Mouse (Mus musculus) adrenal gland, adult 8-10 months (tissue): ENCODE data around the gene Mocs2. TPM values are rescaled to one million over a fixed set of nuclear protein-coding genes. Genes with fewer than 3 reads are reported as not detected.

Experiments used
- DNase-seq: peaks from one replicate; pipeline ENCODE4 v3.0.0; 2022
- total RNA-seq, 4 experiments: library from RNA; stranded (reverse); gene quantifications; 2 replicates each; pipeline ENCODE4 v1.2.4; 2022

The Mocs2 gene
- total RNA-seq, 4 experiments from 2014 or later = 131 to 185 (median 157) TPM

DNA sequence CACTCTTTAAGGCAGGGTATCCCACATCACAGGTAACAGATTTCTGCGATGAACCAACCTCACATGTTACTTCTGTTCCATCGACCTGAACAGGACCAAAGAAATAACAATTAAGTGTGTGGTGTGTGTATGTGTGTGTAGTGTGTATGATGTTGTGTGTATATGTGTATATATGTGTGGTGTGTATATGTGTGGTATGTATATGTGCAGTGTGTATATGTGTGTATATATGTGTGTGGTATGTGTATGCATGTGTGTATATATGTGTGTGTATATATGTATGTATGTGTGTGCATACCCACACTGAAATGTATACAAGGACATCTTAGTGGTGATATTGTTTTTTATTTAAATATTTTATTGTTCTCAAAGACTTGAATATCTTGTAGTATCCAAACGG is 36.4 kb downstream of the Mocs2 start:
- DNase-seq = no peak

- DNase-seq = no peak
Measured at GRCm38 (mm10) chr13:114855573-114856268, 37.7 kb downstream of the Mocs2 start.

GRCm38 (mm10) chr13:114856269-114856627 is 38.2 kb downstream of the Mocs2 start:
- DNase-seq = no peak

DNA sequence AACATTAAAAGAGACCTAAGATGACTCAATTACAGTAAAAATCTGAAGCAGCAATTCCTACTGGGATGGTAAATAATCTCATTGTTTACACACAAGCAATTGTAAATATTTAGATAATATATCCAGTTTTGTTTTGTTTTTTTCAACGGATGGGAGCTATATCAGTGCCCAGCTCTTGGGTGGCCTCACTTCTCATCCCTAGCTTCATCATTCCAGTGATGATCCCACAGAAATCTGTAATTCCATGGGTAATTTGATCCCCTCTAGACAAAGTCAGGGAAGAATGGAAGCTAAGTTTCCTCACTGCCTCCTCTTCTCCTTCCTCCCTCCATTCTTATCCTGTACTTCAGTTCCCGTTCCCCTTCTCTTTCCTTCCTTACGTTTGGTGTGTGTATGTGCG is 39.5 kb downstream of the Mocs2 start:
- DNase-seq = no peak

DNA sequence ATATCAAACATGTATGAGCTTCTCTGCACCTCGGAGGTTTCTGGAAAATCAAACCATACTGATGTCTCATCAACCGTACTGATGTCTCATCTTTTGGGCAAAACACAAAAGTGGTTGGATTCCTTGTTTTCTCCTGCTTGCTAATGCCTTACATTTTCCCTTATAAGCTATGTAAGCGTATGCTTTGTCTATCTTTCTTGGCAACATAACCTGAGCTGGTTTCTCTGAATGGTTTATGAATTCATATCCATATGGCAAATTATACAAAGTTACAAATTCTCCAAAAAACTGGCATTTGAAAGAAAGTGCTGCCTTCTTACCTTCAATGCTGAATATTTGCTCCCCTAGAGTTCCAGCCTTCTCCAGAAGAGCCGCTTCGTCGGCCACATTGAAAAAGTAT is 56.7 kb downstream of the Mocs2 start:
- no peak for DNase-seq

GRCm38 (mm10) chr13:114876005-114876520 is 58.0 kb downstream of the Mocs2 start:
- DNase-seq = no peak

GRCm38 (mm10) chr13:114878667-114879066 is 60.6 kb downstream of the Mocs2 start:
- no peak for DNase-seq

Other genes with a start within 250 kb of the Mocs2 start
- gene Itga2, start 113.9 kb downstream of the Mocs2 start, total RNA-seq = 1 to 10 TPM in 2 of 4 experiments, under 1 TPM in 2; 0.52 to 1.8 (median 1.2) TPM